Mouse (Mus musculus): ENCODE results near the gene Dtl.

Dtl gene

GRCm38 (mm10) chr1:191579524-191579923, 4.2 kb upstream of the Dtl start:
- 89% methylated on average over 3 of the region's 3 CpGs for WGBS

DNA sequence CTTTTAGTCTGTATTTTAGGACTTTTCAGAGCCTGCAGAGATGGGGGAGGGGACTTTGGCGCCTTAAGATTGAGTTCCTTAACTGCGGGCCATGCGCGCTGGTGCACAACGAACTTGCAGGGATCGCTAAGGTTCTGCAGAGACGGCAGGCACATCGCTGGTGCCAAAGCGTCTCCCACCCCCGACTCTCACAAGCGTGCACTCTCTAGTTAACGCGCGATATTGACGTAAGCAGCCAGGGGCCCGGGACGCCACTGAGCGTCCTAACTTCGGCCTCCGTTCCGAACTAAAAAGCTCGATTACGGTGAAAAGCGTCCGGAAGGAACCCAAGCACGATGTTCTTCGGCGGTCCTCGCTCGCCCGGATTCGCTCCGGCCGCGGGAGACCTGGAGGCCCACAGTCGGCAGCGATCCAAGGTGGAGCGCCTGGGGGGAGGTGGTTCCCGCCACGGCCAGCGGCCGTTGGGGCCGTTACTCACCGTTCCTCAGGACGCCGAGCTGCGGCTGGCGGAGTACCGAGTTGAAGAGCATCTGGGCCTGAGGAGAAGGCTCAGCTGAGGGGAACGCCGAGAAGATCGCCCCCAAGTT, 380 bp downstream of the Dtl start:
- under 1% methylated on average over 52 of the region's 52 CpGs for WGBS

DNA sequence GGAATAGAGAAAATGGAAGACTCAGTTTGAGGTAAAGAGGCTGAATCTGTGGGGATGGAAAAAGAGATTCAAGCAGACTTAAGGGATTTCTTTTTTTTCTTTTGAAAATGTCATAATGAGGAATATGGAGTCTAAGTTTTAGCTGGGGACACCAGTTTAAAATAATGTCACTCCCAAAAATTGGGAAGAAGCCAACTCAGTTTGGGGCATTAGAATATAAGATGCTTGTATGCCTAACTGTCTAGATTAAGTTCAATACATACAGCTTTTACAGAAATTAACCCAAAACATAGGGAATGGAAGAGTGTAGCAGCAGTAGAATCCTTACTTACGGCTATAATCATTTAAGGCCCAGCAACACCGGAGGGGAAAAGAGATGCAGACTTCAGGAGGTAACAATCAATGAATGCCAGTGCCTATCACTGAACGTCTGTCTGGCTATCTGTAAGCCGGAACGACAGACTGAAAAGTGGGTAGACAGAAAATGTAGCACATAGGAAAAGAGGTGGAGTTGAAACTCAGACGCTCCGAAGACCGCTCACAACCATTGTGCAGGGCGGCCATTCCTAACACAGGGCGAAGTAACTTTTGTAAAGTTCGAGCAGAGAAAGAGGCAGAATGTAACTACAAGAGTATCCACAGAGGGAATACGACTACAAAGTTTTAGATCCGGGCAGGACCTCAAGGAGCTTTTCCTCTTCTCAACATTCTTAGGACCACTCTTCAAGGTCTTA, 1.3 kb downstream of the Dtl start:
- 12% methylated on average over 13 of the region's 13 CpGs for WGBS

DNA sequence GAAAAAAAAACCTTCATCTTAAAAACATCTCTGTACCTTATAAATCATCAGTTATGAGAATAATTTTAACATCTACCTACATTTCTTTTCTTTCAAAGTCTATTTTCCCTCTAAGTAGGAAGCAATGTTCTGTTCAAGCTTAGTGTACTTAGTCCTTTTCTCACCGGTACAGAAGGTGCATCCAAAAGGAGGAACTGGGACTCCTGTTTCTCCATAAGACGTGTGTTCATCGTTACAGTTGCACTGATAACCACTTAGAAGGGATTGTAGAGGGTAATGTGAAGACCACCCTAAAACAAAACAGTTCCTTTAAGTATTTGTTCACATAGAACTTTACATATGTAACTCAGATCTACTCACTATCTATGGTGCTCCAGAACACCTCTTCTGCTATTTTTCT, 4.9 kb downstream of the Dtl start:
- 88% methylated on average over 3 of the region's 3 CpGs for WGBS

DNA sequence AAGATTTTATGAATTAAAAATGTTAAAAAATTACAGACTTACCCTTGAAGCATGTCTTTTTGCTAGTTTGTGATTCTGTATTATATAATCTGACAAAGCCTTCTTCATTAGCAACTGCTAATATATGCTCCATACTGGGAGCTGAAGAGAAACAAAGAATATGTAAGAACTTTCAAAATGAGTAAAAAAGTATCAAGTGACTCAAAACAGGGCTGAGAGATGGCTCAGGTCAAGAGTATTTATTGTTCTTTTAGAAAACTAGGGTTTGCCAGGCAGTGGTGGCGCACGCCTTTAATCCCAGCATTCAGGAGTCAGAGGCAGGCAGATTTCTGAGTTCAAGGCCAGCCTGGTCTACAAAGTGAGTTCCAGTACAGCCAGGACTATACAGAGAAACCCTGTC, 5.7 kb downstream of the Dtl start:
- WGBS = 98% methylated on average over 2 of the region's 2 CpGs

- 89% methylated on average over 1 of the region's 1 CpGs for WGBS
These were observed 7.5 kb downstream of the Dtl start for GRCm38 (mm10) chr1:191567859-191568258.

GRCm38 (mm10) chr1:191562823-191563365, 12.4 kb downstream of the Dtl start:
- 41% methylated on average over 6 of the region's 6 CpGs for WGBS

- WGBS = 61% methylated on average over 5 of the region's 5 CpGs
These were observed 15.6 kb downstream of the Dtl start for GRCm38 (mm10) chr1:191559779-191560178.

DNA sequence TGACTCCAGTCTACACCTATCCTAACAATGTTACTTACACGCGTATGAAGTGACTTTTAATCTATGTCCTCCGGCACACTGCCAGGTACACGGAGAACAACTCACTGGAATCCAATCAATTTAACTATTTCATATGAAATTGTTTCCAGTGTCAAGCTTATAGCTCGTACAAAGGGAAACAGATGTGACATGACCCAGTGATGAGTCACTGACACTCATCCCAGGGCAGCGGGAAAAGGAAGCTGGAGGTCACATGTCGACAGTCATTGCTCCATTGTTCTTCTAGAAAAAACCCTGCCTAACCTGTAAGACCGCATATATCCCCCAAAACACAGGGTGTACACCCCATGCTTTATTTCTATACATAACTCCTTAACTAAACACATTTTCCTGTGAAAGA, 18.2 kb downstream of the Dtl start:
- 80% methylated on average over 8 of the region's 8 CpGs for WGBS

DNA sequence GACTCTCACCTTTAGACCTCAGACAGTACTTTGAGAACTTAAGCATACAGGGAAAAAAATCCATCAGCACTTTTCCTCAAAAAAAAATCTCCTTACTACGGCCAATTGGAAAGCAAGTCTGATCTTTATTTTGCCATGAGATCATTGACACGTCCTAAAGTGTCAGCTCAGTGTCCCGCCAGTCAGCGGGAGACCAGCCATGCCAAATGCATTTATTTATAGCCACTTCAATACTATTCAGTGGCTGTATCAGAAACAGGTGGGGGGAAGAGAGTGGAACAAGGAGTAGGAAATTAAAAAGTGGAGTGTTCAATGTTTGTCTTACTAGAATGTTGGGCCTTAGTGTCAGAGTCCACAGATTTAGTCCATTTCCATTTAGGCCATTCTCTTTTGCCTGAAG, 24.6 kb downstream of the Dtl start:
- WGBS = 82% methylated on average over 4 of the region's 4 CpGs

DNA sequence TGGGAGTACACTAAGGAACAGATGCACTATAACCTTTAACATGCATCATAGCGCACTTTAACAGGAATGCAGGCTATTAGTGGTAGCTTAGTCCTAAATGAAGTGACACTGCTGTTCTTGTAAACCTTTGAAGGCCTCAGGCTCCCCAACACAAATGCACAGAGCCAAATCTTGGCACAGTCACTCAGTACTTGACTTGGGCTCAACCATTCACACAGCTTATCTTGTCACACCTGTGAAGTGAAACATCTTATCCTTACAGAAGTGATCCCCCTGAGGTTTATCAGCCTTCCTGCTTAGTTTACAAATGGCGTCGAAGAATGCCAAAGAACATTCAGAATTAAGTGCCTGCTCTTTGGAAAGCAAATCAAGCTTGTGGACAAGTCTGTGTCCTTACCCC, 31.6 kb downstream of the Dtl start:
- 93% methylated on average over 3 of the region's 3 CpGs for WGBS

GRCm38 (mm10) chr1:191541619-191542018, 33.7 kb downstream of the Dtl start:
- 61% methylated on average over 4 of the region's 4 CpGs for WGBS

- WGBS = 61% methylated on average over 9 of the region's 9 CpGs
These were observed 34.3 kb downstream of the Dtl start for GRCm38 (mm10) chr1:191541014-191541413.

DNA sequence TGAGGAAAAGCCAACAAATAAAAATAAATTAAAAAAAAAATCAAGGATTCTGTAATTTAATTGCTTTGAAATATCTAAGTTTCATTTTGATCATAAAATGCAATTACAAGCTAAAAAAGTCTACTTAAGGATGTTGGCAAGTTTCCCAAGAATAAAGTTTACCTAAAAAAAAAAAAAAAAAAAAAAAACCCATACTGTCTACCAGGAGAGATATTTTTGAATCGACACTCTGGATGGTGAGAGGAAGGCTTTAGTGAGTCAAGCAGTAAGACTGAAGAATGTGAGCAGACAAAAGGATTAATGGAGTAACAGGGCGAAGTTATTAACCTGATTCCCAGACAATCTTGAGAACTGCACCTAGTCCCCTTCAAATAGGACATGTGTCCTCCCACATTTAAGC, 35.0 kb downstream of the Dtl start:
- WGBS = 63% methylated on average over 2 of the region's 2 CpGs

DNA sequence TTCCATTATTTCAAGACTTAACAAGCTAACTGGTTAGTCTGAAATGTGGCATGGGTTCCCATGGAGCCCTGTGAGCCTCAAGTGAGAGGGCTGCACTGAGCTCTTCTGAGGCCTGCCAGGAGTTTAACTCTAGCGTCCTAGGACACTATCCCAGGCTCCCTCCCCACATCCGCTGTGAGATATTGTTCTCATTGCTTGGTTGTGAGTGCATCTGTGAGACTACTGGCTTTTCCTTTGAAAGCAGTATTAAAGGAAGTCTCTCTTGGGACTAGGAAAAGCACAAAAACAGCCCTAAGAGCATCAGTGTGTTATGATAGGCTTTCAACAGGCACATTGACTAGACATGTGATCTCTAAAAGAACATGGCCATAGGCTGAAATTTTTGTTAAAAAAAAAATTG, 40.4 kb downstream of the Dtl start:
- WGBS = 68% methylated on average over 2 of the region's 2 CpGs

DNA sequence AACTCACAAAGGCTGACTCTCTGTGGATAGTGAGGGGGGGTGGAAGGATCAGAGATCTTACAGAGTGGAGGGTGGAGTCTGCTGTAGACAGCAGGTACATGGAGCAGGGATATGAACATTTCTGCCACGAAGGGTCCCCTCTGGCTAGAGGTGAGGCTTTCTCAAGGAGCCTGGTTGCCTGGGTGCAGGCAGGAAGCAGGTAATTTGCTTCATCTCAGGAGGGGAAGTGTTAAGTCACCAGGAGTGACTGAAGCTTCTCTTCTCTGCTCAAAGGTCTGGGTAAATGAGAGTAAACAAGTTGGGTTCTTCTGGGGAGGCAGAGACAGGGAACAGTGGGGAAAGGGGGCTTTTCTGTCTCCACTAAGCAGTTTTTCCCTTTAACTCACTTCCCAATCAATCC, 44.3 kb downstream of the Dtl start:
- 42% methylated on average over 1 of the region's 1 CpGs for WGBS

DNA sequence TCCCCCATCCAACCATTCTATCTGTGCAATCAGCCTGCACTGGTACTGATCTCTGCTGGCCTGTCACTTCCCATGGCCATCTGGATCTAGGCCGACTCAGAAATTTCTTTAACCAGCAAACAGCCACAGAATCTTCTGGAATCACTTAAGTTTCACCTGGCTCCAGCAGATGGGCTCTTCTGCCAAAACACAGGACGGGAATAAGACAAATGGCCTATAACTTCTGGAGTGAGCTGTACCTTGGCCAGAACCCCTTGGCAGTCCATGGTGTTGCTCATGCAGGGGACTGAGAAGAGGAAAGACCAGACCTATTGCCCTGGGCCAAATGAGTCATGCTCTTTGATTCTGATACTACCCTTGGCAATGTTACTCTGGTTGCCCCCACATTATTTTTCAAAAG, 45.9 kb downstream of the Dtl start:
- 81% methylated on average over 2 of the region's 2 CpGs for WGBS

DNA sequence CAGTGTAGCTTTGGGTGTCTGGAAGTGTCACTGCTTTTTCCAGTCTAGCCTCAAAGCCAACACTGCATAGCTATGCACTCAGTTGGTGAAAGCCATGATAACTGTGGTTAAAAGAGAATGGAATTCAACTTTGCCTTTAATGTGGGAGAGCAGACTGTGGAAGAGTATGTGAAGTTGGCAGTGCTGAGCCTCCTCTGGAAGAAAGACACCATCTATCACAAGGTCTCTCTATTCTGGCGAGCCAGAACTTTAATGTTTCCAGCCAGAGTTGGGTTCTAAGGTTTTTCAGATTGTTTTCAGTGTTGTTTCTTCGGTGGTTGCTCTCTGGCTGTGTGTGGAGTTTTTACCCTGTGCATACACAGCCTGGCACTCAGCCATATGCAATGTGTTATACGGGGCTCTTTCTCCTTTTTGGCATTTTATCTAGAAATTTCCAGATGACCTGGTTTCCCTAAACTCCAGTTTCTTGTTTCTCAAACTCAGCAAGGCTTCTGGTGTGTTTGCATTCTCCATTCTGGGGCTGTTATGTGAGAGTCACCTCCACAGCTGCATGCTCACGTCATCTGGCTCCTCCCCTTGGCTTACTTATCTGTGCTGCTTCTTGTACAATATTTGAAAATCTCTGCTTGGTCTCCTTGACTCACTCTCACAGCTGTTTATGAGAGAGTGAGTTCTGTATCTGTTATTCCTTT, 47.3 kb downstream of the Dtl start:
- 23% methylated on average over 4 of the region's 4 CpGs for WGBS

- 43% methylated on average over 3 of the region's 3 CpGs for WGBS
These were observed 48.3 kb downstream of the Dtl start for GRCm38 (mm10) chr1:191527089-191527488.

GRCm38 (mm10) chr1:191521395-191521794, 53.9 kb downstream of the Dtl start:
- 80% methylated on average over 8 of the region's 8 CpGs for WGBS

GRCm38 (mm10) chr1:191520669-191521068, 54.7 kb downstream of the Dtl start:
- WGBS = 86% methylated on average over 10 of the region's 10 CpGs

DNA sequence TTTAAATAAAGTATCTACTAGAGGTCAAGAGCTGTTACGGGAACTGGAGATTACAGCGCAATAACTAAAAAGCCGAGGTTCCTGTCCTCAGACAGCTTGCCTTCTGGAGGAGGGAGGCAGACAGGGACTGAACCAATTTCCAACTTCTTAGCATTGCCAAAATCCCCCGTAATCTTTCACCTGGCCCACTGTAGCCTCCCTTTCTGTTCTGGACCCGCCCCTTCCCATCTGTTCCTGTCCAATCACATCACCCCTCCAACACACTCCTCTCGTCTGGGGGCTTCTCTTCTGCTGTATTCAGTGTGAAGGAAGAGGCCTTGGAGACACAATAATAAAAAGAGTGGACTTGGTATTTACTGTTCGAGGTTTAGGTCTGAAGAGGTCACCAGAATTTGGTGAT, 55.1 kb downstream of the Dtl start:
- 89% methylated on average over 7 of the region's 7 CpGs for WGBS
